Mouse (Mus musculus): Measurements from ENCODE around the gene Adgrg6. TPM values are rescaled to one million over a fixed set of nuclear protein-coding genes. Genes with fewer than 3 reads are reported as not detected.

The Adgrg6 gene
- polyA plus RNA-seq, 1 experiment: 1.9 TPM

DNA sequence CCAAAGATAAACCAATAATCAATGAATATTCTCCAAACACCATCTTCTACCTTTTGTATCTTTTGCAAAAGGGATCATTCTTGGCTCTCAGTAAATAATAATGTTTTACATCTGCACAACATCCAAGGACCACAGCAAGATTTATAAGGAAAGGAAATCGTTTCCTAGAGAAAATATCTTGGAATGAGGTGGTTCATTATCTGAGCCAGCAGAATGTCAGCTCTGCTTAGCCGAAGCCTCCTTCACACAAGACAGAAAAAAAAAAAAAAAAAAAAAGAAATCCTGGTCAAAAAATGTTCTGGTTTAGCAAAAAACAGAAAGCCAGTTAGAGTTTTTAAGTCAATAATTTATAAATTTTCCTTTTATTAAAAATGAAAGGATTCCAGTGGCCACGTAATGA lies 34.3 kb downstream of the Adgrg6 start:
- H3K27ac ChIP-seq (ENCODE audit: insufficient read depth, low read length): no peak overlapping the region
- no peak overlapping the region for H3K4me3 ChIP-seq (ENCODE audit: insufficient read depth, low read length)
- TF ChIP-seq CTCF (IDR thresholded peaks at IDR 0.05; ENCODE audit: extremely low read depth, insufficient read depth, low read length): no peak
- no peak for TF ChIP-seq POLR2A (IDR thresholded peaks at IDR 0.05; ENCODE audit: extremely low read depth, insufficient read depth, low read length)
- H3K4me1 ChIP-seq (ENCODE audit: control insufficient read depth, insufficient read depth, low read length): no peaks in the 10 kb centered on the region; the same call in 1 of the 2 replicates

DNA sequence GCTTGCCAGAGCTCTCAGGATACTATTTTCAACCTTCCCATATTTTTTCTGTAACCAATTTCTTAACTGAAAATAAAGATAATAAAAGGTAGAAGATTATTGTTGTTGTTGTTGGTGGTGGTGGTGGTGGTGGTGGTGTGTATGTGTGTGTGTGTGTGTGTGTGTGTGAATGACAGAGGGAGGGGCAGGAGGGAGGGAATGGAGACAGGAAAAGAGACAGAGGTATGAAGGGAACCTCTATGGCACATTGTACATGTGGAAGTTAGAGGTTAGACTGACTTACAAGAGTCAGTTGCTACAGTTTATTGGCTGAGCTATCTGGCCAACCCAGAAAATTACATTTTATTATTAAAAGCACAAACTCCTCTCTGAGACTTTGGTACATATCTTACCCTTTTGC lies 49.8 kb downstream of the Adgrg6 start:
- no peak for TF ChIP-seq CTCF (IDR thresholded peaks at IDR 0.05; ENCODE audit: extremely low read depth, insufficient read depth, low read length)
- TF ChIP-seq POLR2A (IDR thresholded peaks at IDR 0.05; ENCODE audit: extremely low read depth, insufficient read depth, low read length): no peak
- Histone ChIP-seq H3K4me1 (ENCODE audit: control insufficient read depth, insufficient read depth, low read length) (no peaks in the 10 kb centered on the region), H3K4me3 (ENCODE audit: insufficient read depth, low read length) (no peak overlapping the region)

DNA sequence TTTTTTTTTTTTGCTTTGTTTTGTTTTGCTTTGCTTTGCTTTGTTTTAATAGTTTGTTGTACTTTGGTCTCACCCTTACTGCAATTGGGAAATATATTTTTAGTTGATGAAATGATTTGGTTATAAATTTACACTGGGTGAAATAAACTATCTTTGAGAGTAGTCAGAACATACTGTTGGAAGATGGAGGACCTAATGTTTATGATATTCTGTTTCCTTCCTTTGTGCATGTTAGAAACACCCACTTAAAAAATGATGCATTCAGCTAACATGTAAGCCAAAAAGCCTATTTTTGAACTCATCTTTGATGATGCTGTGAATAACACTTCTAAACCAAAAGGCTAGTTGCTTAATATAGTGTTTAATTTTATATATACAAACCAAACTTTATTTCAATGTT lies 50.3 kb downstream of the Adgrg6 start:
- no peak for TF ChIP-seq POLR2A (IDR thresholded peaks at IDR 0.05; ENCODE audit: extremely low read depth, insufficient read depth, low read length)
- TF ChIP-seq CTCF (IDR thresholded peaks at IDR 0.05; ENCODE audit: extremely low read depth, insufficient read depth, low read length): no peak
- H3K27ac ChIP-seq (ENCODE audit: insufficient read depth, low read length): no peak overlapping the region
- no peaks in the 10 kb centered on the region for H3K4me1 ChIP-seq (ENCODE audit: control insufficient read depth, insufficient read depth, low read length)
- no peak overlapping the region for H3K4me3 ChIP-seq (ENCODE audit: insufficient read depth, low read length)

More for the DNA sequence above, 49.8 kb downstream of the Adgrg6 start:
- H3K27ac ChIP-seq (ENCODE audit: insufficient read depth, low read length): no peak overlapping the region

DNA sequence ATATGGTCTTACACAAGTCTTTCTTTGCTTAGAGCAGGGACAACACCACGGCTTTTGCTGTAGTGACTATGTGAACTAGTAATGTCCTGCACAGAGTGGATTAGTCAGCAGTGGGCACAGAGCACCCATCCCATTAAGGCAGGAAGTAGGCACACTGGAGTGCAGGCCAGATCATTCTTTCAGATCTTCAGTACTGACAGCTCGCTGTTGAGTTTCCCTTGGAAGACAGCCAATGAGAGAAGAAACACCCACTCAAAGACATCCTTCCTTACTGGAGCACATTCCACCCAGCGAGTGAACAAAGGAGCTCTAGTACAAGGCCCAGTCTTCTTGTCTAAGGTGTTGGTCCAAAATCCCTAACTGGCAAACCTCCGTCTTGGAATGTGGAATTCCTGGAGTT lies 53.6 kb downstream of the Adgrg6 start:
- Histone ChIP-seq H3K4me1 (ENCODE audit: control insufficient read depth, insufficient read depth, low read length) (no peaks in the 10 kb centered on the region), H3K27ac (ENCODE audit: insufficient read depth, low read length) (no peak overlapping the region), H3K4me3 (ENCODE audit: insufficient read depth, low read length) (no peak overlapping the region)
- TF ChIP-seq CTCF (IDR thresholded peaks at IDR 0.05; ENCODE audit: extremely low read depth, insufficient read depth, low read length): no peak
- no peak for TF ChIP-seq POLR2A (IDR thresholded peaks at IDR 0.05; ENCODE audit: extremely low read depth, insufficient read depth, low read length)

DNA sequence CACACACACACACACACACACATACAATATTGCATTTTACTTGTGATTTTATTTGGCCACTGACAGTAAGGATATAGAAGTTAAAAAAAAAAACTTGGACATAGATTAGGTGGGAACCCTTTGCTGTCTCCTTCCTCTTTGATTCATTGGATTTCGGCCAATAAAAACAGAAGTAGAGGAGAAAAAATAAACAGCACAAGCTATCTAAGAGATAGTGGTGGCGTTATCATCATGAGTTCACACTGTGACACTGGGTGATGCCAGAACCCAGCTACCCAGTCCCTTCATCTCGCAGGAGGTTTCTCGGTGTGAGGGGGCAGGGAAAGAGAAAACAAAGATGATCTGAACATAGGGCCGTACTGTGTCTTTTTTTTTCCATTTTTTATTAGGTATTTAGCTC lies 62.2 kb downstream of the Adgrg6 start:
- Histone ChIP-seq H3K4me3 (ENCODE audit: insufficient read depth, low read length) (no peak overlapping the region), H3K4me1 (ENCODE audit: control insufficient read depth, insufficient read depth, low read length) (no peaks in the 10 kb centered on the region), H3K27ac (ENCODE audit: insufficient read depth, low read length) (no peak overlapping the region)
- TF ChIP-seq CTCF (IDR thresholded peaks at IDR 0.05; ENCODE audit: extremely low read depth, insufficient read depth, low read length): no peak
- no peak for TF ChIP-seq POLR2A (IDR thresholded peaks at IDR 0.05; ENCODE audit: extremely low read depth, insufficient read depth, low read length)

DNA sequence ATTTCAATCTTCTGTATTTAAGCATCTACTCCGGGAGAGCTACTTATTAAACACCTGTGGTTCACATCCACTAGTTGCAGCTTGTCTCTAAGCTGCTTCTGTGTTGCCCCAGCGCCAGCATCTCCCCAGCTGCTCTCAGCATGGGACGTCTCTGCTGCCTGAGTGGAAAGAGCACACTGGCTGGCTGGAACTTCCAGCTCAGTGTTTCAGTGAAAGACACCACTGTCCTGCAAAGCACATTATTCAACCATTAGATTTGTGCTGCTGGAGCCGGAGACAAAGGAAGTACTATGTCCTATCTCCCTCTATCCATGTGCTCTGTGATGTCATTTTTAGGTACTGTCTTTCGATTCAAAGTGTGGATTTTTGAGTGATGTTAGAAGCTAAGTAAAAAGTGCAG lies 63.0 kb downstream of the Adgrg6 start:
- H3K4me3 ChIP-seq (ENCODE audit: insufficient read depth, low read length): no peak overlapping the region
- no peaks in the 10 kb centered on the region for H3K4me1 ChIP-seq (ENCODE audit: control insufficient read depth, insufficient read depth, low read length)
- TF ChIP-seq CTCF (IDR thresholded peaks at IDR 0.05; ENCODE audit: extremely low read depth, insufficient read depth, low read length): no peak
- no peak overlapping the region for H3K27ac ChIP-seq (ENCODE audit: insufficient read depth, low read length)

DNA sequence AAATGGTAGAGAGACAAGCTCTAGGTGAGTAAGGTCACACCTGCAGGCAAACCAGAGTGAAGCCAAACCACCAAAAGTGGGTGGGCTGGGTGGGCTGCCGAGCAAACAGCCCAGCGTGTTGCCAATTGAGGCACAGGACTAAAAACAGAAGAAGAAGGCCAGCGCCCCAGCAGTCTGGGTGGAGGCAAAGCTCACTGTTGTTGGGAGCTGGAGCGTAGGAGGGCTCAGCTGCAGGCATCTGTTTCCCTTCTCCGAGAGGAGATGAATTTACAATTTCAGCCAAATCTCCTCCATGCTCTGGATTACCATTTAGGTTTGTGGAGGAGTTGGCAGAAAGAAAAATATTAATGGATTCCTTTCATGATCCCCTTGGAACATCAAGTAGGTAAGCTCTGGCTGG lies 64.5 kb downstream of the Adgrg6 start:
- Histone ChIP-seq H3K4me3 (ENCODE audit: insufficient read depth, low read length) (no peak overlapping the region), H3K4me1 (ENCODE audit: control insufficient read depth, insufficient read depth, low read length) (no peaks in the 10 kb centered on the region), H3K27ac (ENCODE audit: insufficient read depth, low read length) (no peak overlapping the region)
- TF ChIP-seq CTCF (IDR thresholded peaks at IDR 0.05; ENCODE audit: extremely low read depth, insufficient read depth, low read length): no peak

DNA sequence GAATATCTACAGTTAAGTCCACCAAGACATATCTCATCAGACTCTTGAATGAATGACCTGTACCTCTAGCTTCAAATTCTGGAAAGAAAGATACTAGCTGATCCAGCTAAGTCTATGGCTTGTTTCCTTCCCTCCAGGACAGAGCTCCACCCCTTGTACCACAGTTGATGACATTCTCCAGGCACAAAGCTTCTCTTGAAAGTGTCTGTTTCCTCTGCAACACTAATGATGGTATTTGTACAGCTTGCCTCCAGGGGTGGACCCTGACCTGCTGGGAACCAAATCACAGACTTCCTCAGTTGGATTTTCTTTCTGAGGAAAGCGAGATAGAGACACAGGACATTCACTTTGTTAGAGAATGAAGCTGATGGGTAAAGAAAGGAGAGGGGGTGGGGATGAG lies 69.1 kb downstream of the Adgrg6 start:
- Histone ChIP-seq H3K27ac (ENCODE audit: insufficient read depth, low read length) (no peak overlapping the region), H3K4me3 (ENCODE audit: insufficient read depth, low read length) (no peak overlapping the region), H3K4me1 (ENCODE audit: control insufficient read depth, insufficient read depth, low read length) (no peaks in the 10 kb centered on the region)
- no peak for TF ChIP-seq POLR2A (IDR thresholded peaks at IDR 0.05; ENCODE audit: extremely low read depth, insufficient read depth, low read length)
- TF ChIP-seq CTCF (IDR thresholded peaks at IDR 0.05; ENCODE audit: extremely low read depth, insufficient read depth, low read length): no peak

DNA sequence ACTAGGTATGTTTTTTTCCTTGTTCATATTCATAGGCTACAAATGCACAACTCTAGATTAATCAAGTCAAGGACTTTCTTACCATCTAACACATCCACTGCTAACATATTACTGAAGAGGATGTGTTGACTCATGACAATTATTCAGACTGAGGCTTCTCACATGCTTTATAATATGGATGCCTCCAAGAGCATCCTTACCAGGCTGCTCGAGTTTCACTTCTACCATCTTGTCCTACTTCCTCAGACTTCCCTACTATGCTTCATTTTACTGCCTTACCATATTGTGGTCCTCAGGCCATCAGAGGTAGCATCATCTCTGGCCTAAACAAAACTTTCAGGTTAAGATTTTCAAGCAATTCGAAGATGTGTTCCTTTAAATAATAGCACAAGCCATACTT lies 69.8 kb downstream of the Adgrg6 start:
- no peaks in the 10 kb centered on the region for H3K4me1 ChIP-seq (ENCODE audit: control insufficient read depth, insufficient read depth, low read length)
- TF ChIP-seq POLR2A (IDR thresholded peaks at IDR 0.05; ENCODE audit: extremely low read depth, insufficient read depth, low read length): no peak
- no peak for TF ChIP-seq CTCF (IDR thresholded peaks at IDR 0.05; ENCODE audit: extremely low read depth, insufficient read depth, low read length)
- no peak overlapping the region for H3K4me3 ChIP-seq (ENCODE audit: insufficient read depth, low read length)
- H3K27ac ChIP-seq (ENCODE audit: insufficient read depth, low read length): no peak overlapping the region

DNA sequence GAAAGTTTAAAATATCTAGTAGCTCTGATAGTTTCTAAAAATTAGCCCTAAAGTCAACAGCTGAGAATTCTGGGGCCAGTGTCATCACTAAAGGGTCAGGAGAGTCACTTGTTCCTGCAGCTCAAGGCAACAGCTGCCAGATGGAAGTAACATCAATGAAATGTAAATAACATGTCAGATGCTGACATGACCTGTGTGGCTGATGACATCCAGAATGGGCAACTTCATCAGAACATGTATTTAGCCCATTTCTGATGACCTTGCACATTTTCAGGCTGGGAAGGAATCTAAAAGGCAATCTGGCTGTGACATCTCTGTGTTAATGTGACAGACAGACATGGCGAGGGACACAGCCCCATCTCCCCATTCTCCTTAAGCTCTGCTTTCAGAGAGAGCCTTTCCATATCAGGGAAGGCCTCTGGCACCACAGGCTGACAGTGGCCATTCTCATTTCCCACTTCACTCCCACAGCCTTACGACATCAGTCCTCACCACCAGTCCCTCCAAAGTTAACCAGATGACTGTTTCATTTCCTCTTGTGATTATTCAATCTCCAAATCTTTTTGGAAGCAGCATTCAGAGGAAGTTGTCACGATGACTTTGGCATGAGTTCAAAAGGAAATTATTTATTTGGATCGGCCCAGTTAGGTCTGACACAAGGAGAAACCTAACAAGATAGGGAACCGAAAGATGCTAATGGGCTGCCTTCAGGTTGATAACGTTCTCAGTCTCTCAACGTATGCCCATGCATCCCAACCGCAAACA lies 70.7 kb downstream of the Adgrg6 start:
- H3K4me1 ChIP-seq (ENCODE audit: control insufficient read depth, insufficient read depth, low read length): no peaks in the 10 kb centered on the region
- no peak for TF ChIP-seq CTCF (IDR thresholded peaks at IDR 0.05; ENCODE audit: extremely low read depth, insufficient read depth, low read length)
- no peak for TF ChIP-seq POLR2A (IDR thresholded peaks at IDR 0.05; ENCODE audit: extremely low read depth, insufficient read depth, low read length)

More for the DNA sequence above, 70.7 kb downstream of the Adgrg6 start:
- no peak overlapping the region for H3K4me3 ChIP-seq (ENCODE audit: insufficient read depth, low read length)
- no peak overlapping the region for H3K27ac ChIP-seq (ENCODE audit: insufficient read depth, low read length)
